Mouse (Mus musculus) stomach, embryonic 15.5 days (tissue): ENCODE results near the gene Gm3448. TPM values are rescaled to one million over a fixed set of nuclear protein-coding genes. Genes with fewer than 3 reads are reported as not detected.
"Not testable (repeated sequence)": the region's sequence is repeated elsewhere in the genome, so short reads cannot be mapped to it uniquely, and the experiment has no call there.

Source experiments
- ATAC-seq: fragments of 200-750 bp; cut with Nextera tagmentation; 2 replicates; pipeline ENCODE4 v1.8.0; 2017; ENCODE audit warnings: low read depth, moderate number of reproducible peaks, moderate TSS enrichment; ENCODE audit not compliant: insufficient read depth, low FRiP score
- H3K27ac ChIP-seq: fragments of 300-500 bp; sonication (generic); 2 replicates; pipeline ENCODE4 v1.5.1; 2015; ENCODE audit warnings: mild to moderate bottlenecking, inconsistent platforms
- H3K27me3 ChIP-seq: fragments of 300-500 bp; sonication (generic); replicated peaks from 2 replicates; pipeline ENCODE4 v1.6.1; 2015; ENCODE audit warnings: inconsistent platforms
- H3K36me3 ChIP-seq: fragments of 300-500 bp; sonication (generic); 2 replicates; pipeline ENCODE4 v1.6.1; 2015; ENCODE audit warnings: inconsistent platforms
- H3K4me1 ChIP-seq: fragments of 300-500 bp; sonication (generic); 2 replicates; pipeline ENCODE4 v1.6.1; 2015; ENCODE audit warnings: inconsistent platforms
- H3K4me2 ChIP-seq: fragments of 300-500 bp; sonication (generic); 2 replicates; pipeline ENCODE4 v1.6.1; 2015; ENCODE audit warnings: mild to moderate bottlenecking, inconsistent platforms
- H3K4me3 ChIP-seq: fragments of 300-500 bp; sonication (generic); replicated peaks from 2 replicates; pipeline ENCODE4 v1.5.1; 2015; ENCODE audit warnings: inconsistent platforms
- H3K9ac ChIP-seq: fragments of 300-500 bp; sonication (generic); 2 replicates; pipeline ENCODE4 v1.6.1; 2015; ENCODE audit warnings: inconsistent platforms
- H3K9me3 ChIP-seq: fragments of 300-500 bp; sonication (generic); 2 replicates; pipeline ENCODE4 v1.6.1; 2016; ENCODE audit warnings: inconsistent platforms
- WGBS: fragments of 180-500 bp; shearing (Covaris S2); methylation state at CpG from one replicate; pipeline ENCODE4 v1.1.7; 2015; 5-methylcytosine and 5-hydroxymethylcytosine counted together
- polyA plus RNA-seq: library from polyadenylated mRNA; unstranded; fragments of >200 nt; fragmentation: Nextera tagmentation; extraction: Ambion mirVana; gene quantifications from 2 replicates; pipeline ENCODE4 v1.2.1, GENCODE M21; 2015

The Gm3448 gene
- polyA plus RNA-seq, 1 experiment from 2014 or later, result 5.2 TPM

- H3K4me3 ChIP-seq, result no peak overlapping the region
- no peak overlapping the region for H3K9ac ChIP-seq
- peaks cover 6% of the 10 kb centered on the region; the same call in 1 of the 2 replicates for H3K4me1 ChIP-seq
- H3K27me3 ChIP-seq, result no peaks in the 10 kb centered on the region
- H3K27ac ChIP-seq, result no peak overlapping the region
- ATAC-seq, result no peak
- peaks cover 9% of the 10 kb centered on the region for H3K36me3 ChIP-seq
- peak overlapping the region; percentile 25; the same call in 1 of the 2 replicates for H3K4me2 ChIP-seq
- H3K9me3 ChIP-seq, result no peaks in the 10 kb centered on the region
- 51% methylated on average over 6 of the region's 6 CpGs for WGBS
Observed at GRCm38 (mm10) chr17:15066066-15066465, 24.7 kb upstream of the Gm3448 start.

- no peaks in the 10 kb centered on the region for H3K27me3 ChIP-seq
- H3K36me3 ChIP-seq, result peaks cover 9% of the 10 kb centered on the region
- no peak overlapping the region for H3K4me3 ChIP-seq
- peak overlapping the region; percentile 25; the same call in 1 of the 2 replicates for H3K4me2 ChIP-seq
- peaks cover 6% of the 10 kb centered on the region; the same call in 1 of the 2 replicates for H3K4me1 ChIP-seq
- H3K9ac ChIP-seq, result no peak overlapping the region
- WGBS, result 41% methylated on average over 13 of the region's 13 CpGs
- H3K27ac ChIP-seq, result no peak overlapping the region
- peak; percentile 33 for ATAC-seq
- no peaks in the 10 kb centered on the region for H3K9me3 ChIP-seq
Observed at GRCm38 (mm10) chr17:15065391-15066024, 24.2 kb upstream of the Gm3448 start.

- no peaks in the 10 kb centered on the region for H3K27me3 ChIP-seq
- H3K9me3 ChIP-seq, result no peaks in the 10 kb centered on the region
- no peak overlapping the region for H3K4me3 ChIP-seq
- H3K27ac ChIP-seq, result no peak overlapping the region
- peaks cover 17% of the 10 kb centered on the region for H3K36me3 ChIP-seq
- no peak overlapping the region for H3K4me2 ChIP-seq
- H3K4me1 ChIP-seq, result no peaks in the 10 kb centered on the region
- ATAC-seq, result no peak
- WGBS, result 89% methylated on average over 6 of the region's 6 CpGs
- H3K9ac ChIP-seq, result no peak overlapping the region
Observed at GRCm38 (mm10) chr17:15060356-15060755, 19.0 kb upstream of the Gm3448 start.

- 92% methylated on average over 14 of the region's 14 CpGs for WGBS
- no peak overlapping the region for H3K4me3 ChIP-seq
- H3K27me3 ChIP-seq, result no peaks in the 10 kb centered on the region
- H3K9me3 ChIP-seq, result no peaks in the 10 kb centered on the region
- no peak overlapping the region for H3K27ac ChIP-seq
- peaks cover 17% of the 10 kb centered on the region for H3K36me3 ChIP-seq
- H3K4me1 ChIP-seq, result no peaks in the 10 kb centered on the region
- H3K9ac ChIP-seq, result no peak overlapping the region
- H3K4me2 ChIP-seq, result no peak overlapping the region
- ATAC-seq, result no peak
Observed at GRCm38 (mm10) chr17:15059646-15060045, 18.3 kb upstream of the Gm3448 start.

- 76% methylated on average over 5 of the region's 5 CpGs for WGBS
- Histone ChIP-seq H3K9ac (no peak overlapping the region), H3K9me3 (no peaks in the 10 kb centered on the region), H3K36me3 (peaks cover 9% of the 10 kb centered on the region), H3K4me1 (no peaks in the 10 kb centered on the region), H3K27ac (no peak overlapping the region), H3K4me2 (no peak overlapping the region), H3K4me3 (no peak overlapping the region), H3K27me3 (no peaks in the 10 kb centered on the region)
- no peak for ATAC-seq
Observed at GRCm38 (mm10) chr17:15058161-15058591, 16.8 kb upstream of the Gm3448 start.

GRCm38 (mm10) chr17:15055925-15056324, 14.6 kb upstream of the Gm3448 start:
- Histone ChIP-seq H3K4me2 (no peak overlapping the region), H3K27me3 (no peaks in the 10 kb centered on the region), H3K9ac (no peak overlapping the region), H3K4me1 (no peaks in the 10 kb centered on the region), H3K27ac (no peak overlapping the region), H3K36me3 (0 out of 2 replicates have a peak, but pooled peaks cover 8% of the 10 kb centered on the region), H3K9me3 (no peaks in the 10 kb centered on the region), H3K4me3 (no peak overlapping the region)
- 79% methylated on average over 4 of the region's 4 CpGs for WGBS
- ATAC-seq, result no peak

- H3K9ac ChIP-seq, ATAC-seq, H3K9me3 ChIP-seq, H3K36me3 ChIP-seq, H3K4me1 ChIP-seq, H3K4me3 ChIP-seq, H3K27ac ChIP-seq, H3K4me2 ChIP-seq, H3K27me3 ChIP-seq: not testable (repeated sequence)
- WGBS, result 87% methylated on average over 11 of the region's 13 CpGs
Observed at GRCm38 (mm10) chr17:15053829-15054200, 12.5 kb upstream of the Gm3448 start.

- not testable (repeated sequence) for H3K9ac ChIP-seq
Observed at GRCm38 (mm10) chr17:15053183-15053828, 12.0 kb upstream of the Gm3448 start.

GRCm38 (mm10) chr17:15052766-15053165, 11.4 kb upstream of the Gm3448 start:
- H3K9me3 ChIP-seq, H3K36me3 ChIP-seq, H3K4me2 ChIP-seq, H3K4me1 ChIP-seq, H3K9ac ChIP-seq, H3K27me3 ChIP-seq, ATAC-seq, H3K4me3 ChIP-seq, H3K27ac ChIP-seq: not testable (repeated sequence)
- 73% methylated on average over 1 of the region's 1 CpGs for WGBS

More at GRCm38 (mm10) chr17:15053183-15053828, 12.0 kb upstream of the Gm3448 start:
- H3K9me3 ChIP-seq, ATAC-seq, H3K27me3 ChIP-seq, H3K27ac ChIP-seq, H3K36me3 ChIP-seq, H3K4me2 ChIP-seq, H3K4me1 ChIP-seq, H3K4me3 ChIP-seq: not testable (repeated sequence)
- WGBS, result 87% methylated on average over 6 of the region's 8 CpGs

- H3K27me3 ChIP-seq, H3K4me1 ChIP-seq, H3K9ac ChIP-seq, H3K4me2 ChIP-seq, H3K4me3 ChIP-seq, H3K27ac ChIP-seq, ATAC-seq, H3K9me3 ChIP-seq, H3K36me3 ChIP-seq: not testable (repeated sequence)
- WGBS, result no CpG with 5 or more reads among the region's 1 CpGs
Observed at GRCm38 (mm10) chr17:15050338-15050737, 9.0 kb upstream of the Gm3448 start.

- ATAC-seq, result 0 out of 2 replicates have a peak, but pooled peaks have one; percentile 32
- H3K27ac ChIP-seq, H3K27me3 ChIP-seq, H3K4me1 ChIP-seq, H3K36me3 ChIP-seq, H3K4me3 ChIP-seq, H3K9me3 ChIP-seq, H3K9ac ChIP-seq, H3K4me2 ChIP-seq: not testable (repeated sequence)
- no CpG with 5 or more reads among the region's 3 CpGs for WGBS
Observed at GRCm38 (mm10) chr17:15040455-15040854, 882 bp downstream of the Gm3448 start.

GRCm38 (mm10) chr17:15031414-15031813, 9.9 kb downstream of the Gm3448 start:
- H3K27ac ChIP-seq, H3K36me3 ChIP-seq, H3K9ac ChIP-seq, H3K9me3 ChIP-seq, H3K27me3 ChIP-seq, H3K4me1 ChIP-seq, H3K4me3 ChIP-seq, H3K4me2 ChIP-seq: not testable (repeated sequence)
- no CpG with 5 or more reads among the region's 4 CpGs for WGBS
- peak; percentile 51; the same call in 1 of the 2 replicates for ATAC-seq
